ENCODE assay signal across 25 mouse cellular contexts in genomic region chr6:127757667-127758167, GRCm38 (mm10). TPM values are rescaled to one million over a fixed set of nuclear protein-coding genes. Genes with fewer than 3 reads are reported as not detected.
A peak's percentile ranks its signal among the peaks of the same experiment; 100 is the strongest.
DNase-seq lines count a peak whose midpoint lies in the region; ATAC-seq and TF ChIP-seq lines count a peak whose summit lies in the region.
"Had no signal": no experiment of that assay in that cellular context is flagged by ENCODE, and none has a peak within 500 bp of the region (broad histone marks: within the 10 kb centered on the region; RNA-seq: fewer than 3 reads in every experiment).

No protein-coding gene starts in this region.

- peak; percentile 35; the same call in 1 of the 2 replicates for ATAC-seq in hindbrain, embryonic 12.5 days (ENCODE audit: low FRiP score)
- no peak for ATAC-seq in hindbrain, postnatal 0 days
- ATAC-seq in neural tube, embryonic 11.5 days (ENCODE audit: insufficient read depth, low FRiP score, low TSS enrichment): no peak
- ATAC-seq in neural tube, embryonic 14.5 days (ENCODE audit: low read depth): peak; percentile 31; the same call in 1 of the 2 replicates
- ATAC-seq in liver, embryonic 11.5 days (replicated peaks; ENCODE audit: low FRiP score): no peak
- ATAC-seq: midbrain, embryonic 16.5 days had no signal

- H3K27me3 ChIP-seq in hindbrain, embryonic 12.5 days: no peaks in the 10 kb centered on the region
- no peaks in the 10 kb centered on the region for H3K27me3 ChIP-seq in hindbrain, postnatal 0 days (ENCODE audit: insufficient read depth, low read length)
- no peaks in the 10 kb centered on the region for H3K27me3 ChIP-seq in neural tube, embryonic 11.5 days (ENCODE audit: control insufficient read depth, insufficient read depth, low read length)
- no peaks in the 10 kb centered on the region for H3K27me3 ChIP-seq in neural tube, embryonic 14.5 days (ENCODE audit: control insufficient read depth, insufficient read depth, low read length)
- H3K27me3 ChIP-seq in liver, embryonic 11.5 days (replicated peaks; ENCODE audit: control insufficient read depth, insufficient read depth, low read length): no peaks in the 10 kb centered on the region; the same call in 1 of the 2 replicates
- 0 out of 2 replicates have a peak, but pooled peaks cover 4% of the 10 kb centered on the region for H3K27me3 ChIP-seq in limb, embryonic 10.5 days (ENCODE audit: low read depth, poor library complexity, severe bottlenecking)
- H3K27me3 ChIP-seq: liver, embryonic 13.5 days had no signal

- H3K9me3 ChIP-seq in hindbrain, embryonic 12.5 days (replicated peaks): no peaks in the 10 kb centered on the region
- H3K9me3 ChIP-seq in hindbrain, postnatal 0 days (ENCODE audit: low read length): no peaks in the 10 kb centered on the region
- no peaks in the 10 kb centered on the region for H3K9me3 ChIP-seq in neural tube, embryonic 11.5 days (ENCODE audit: control insufficient read depth, low read length)
- no peaks in the 10 kb centered on the region for H3K9me3 ChIP-seq in neural tube, embryonic 14.5 days (ENCODE audit: control insufficient read depth, low read length)
- H3K9me3 ChIP-seq in liver, embryonic 11.5 days (ENCODE audit: control insufficient read depth, low read length): no peaks in the 10 kb centered on the region
- no peaks in the 10 kb centered on the region for H3K9me3 ChIP-seq in limb, embryonic 10.5 days (replicated peaks)
- H3K9me3 ChIP-seq: embryonic facial prominence, embryonic 10.5 days; limb, embryonic 13.5 days; liver, embryonic 13.5 days had no signal

- no peaks in the 10 kb centered on the region for H3K36me3 ChIP-seq in hindbrain, embryonic 12.5 days
- H3K36me3 ChIP-seq in hindbrain, postnatal 0 days (ENCODE audit: insufficient read depth, low read length): no peaks in the 10 kb centered on the region
- H3K36me3 ChIP-seq in neural tube, embryonic 11.5 days (ENCODE audit: control insufficient read depth, insufficient read depth, low read length): no peaks in the 10 kb centered on the region
- no peaks in the 10 kb centered on the region for H3K36me3 ChIP-seq in neural tube, embryonic 14.5 days (ENCODE audit: control insufficient read depth, insufficient read depth, low read length)
- H3K36me3 ChIP-seq in liver, embryonic 11.5 days (ENCODE audit: control insufficient read depth, insufficient read depth, low read length): no peaks in the 10 kb centered on the region
- H3K36me3 ChIP-seq in limb, embryonic 10.5 days: no peaks in the 10 kb centered on the region
- H3K36me3 ChIP-seq: embryonic facial prominence, embryonic 10.5 days; limb, embryonic 13.5 days; liver, embryonic 13.5 days had no signal

- H3K9ac ChIP-seq in hindbrain, embryonic 12.5 days: no peak overlapping the region
- no peak overlapping the region for H3K9ac ChIP-seq in hindbrain, postnatal 0 days (replicated peaks; ENCODE audit: low read length)
- H3K9ac ChIP-seq in neural tube, embryonic 11.5 days (ENCODE audit: low read length): no peak overlapping the region
- no peak overlapping the region for H3K9ac ChIP-seq in neural tube, embryonic 14.5 days (replicated peaks; ENCODE audit: low read depth, low read length)
- no peak overlapping the region for H3K9ac ChIP-seq in liver, embryonic 11.5 days (ENCODE audit: low read depth, low read length)
- H3K9ac ChIP-seq: limb, embryonic 13.5 days; liver, embryonic 13.5 days had no signal

- 0 out of 2 replicates have a peak overlapping the region, but pooled peaks have one; percentile 24 for H3K27ac ChIP-seq in hindbrain, embryonic 12.5 days
- H3K27ac ChIP-seq in hindbrain, postnatal 0 days: no peak overlapping the region
- 0 out of 2 replicates have a peak overlapping the region, but pooled peaks have one; percentile 24 for H3K27ac ChIP-seq in neural tube, embryonic 11.5 days (ENCODE audit: low read depth, low read length)
- no peak overlapping the region for H3K27ac ChIP-seq in neural tube, embryonic 14.5 days (ENCODE audit: low read depth, low read length)
- H3K27ac ChIP-seq in liver, embryonic 11.5 days (ENCODE audit: low read depth, low read length): no peak overlapping the region
- no peak overlapping the region for H3K27ac ChIP-seq in limb, embryonic 10.5 days
- H3K27ac ChIP-seq: embryonic facial prominence, embryonic 10.5 days; heart, adult 2 months; limb, embryonic 13.5 days; liver, embryonic 13.5 days had no signal

- no peak for DNase-seq in hindbrain, postnatal 0 days (ENCODE audit: low spot score)
- DNase-seq in neural tube, embryonic 11.5 days (ENCODE audit: low spot score): no peak
- no peak for DNase-seq in neural tube, embryonic 10.5 days (ENCODE audit: extremely low spot score, low spot score)
- DNase-seq in liver, embryonic 11.5 days (ENCODE audit: low spot score): no peak
- no peak for DNase-seq in limb, embryonic 10.5 days (ENCODE audit: low spot score)
- DNase-seq: adrenal gland, postnatal 25 days; cerebellum, adult 11 months; cerebellum, postnatal 10 days; gastrocnemius, postnatal 36 days; heart, adult 2 months; kidney, adult 11 months; liver, embryonic 13.5 days; lung, adult 2 months; lung, postnatal 14 days; right cerebral cortex, postnatal 25 days; spleen, adult 18-20 months had no signal

- WGBS in hindbrain, embryonic 12.5 days: 83% methylated on average over 5 of the region's 5 CpGs
- WGBS in hindbrain, postnatal 0 days: 81% methylated on average over 5 of the region's 5 CpGs
- 68% methylated on average over 5 of the region's 5 CpGs for WGBS in neural tube, embryonic 11.5 days
- 63% methylated on average over 5 of the region's 5 CpGs for WGBS in neural tube, embryonic 14.5 days
- WGBS in liver, embryonic 11.5 days: 85% methylated on average over 5 of the region's 5 CpGs
- WGBS in limb, embryonic 10.5 days: 75% methylated on average over 5 of the region's 5 CpGs

- peaks cover 34% of the 10 kb centered on the region for H3K4me1 ChIP-seq in hindbrain, embryonic 12.5 days
- peaks cover 7% of the 10 kb centered on the region; the same call in 1 of the 2 replicates for H3K4me1 ChIP-seq in hindbrain, postnatal 0 days (ENCODE audit: insufficient read depth, low read length)
- peaks cover 12% of the 10 kb centered on the region for H3K4me1 ChIP-seq in neural tube, embryonic 11.5 days (ENCODE audit: control insufficient read depth, insufficient read depth, low read length)
- peaks cover 17% of the 10 kb centered on the region for H3K4me1 ChIP-seq in neural tube, embryonic 14.5 days (ENCODE audit: control insufficient read depth, insufficient read depth, low read length)
- H3K4me1 ChIP-seq in liver, embryonic 11.5 days (replicated peaks; ENCODE audit: control insufficient read depth, insufficient read depth, low read length): no peaks in the 10 kb centered on the region
- H3K4me1 ChIP-seq in limb, embryonic 10.5 days: peaks cover 8% of the 10 kb centered on the region
- H3K4me1 ChIP-seq: liver, embryonic 13.5 days had no signal

- H3K4me2 ChIP-seq in hindbrain, embryonic 12.5 days (replicated peaks): no peak overlapping the region
- H3K4me2 ChIP-seq in hindbrain, postnatal 0 days (ENCODE audit: low read depth, low read length): no peak overlapping the region
- no peak overlapping the region for H3K4me2 ChIP-seq in neural tube, embryonic 11.5 days (ENCODE audit: low read depth)
- H3K4me2 ChIP-seq in neural tube, embryonic 14.5 days (ENCODE audit: low read depth, low read length): no peak overlapping the region
- no peak overlapping the region for H3K4me2 ChIP-seq in liver, embryonic 11.5 days
- H3K4me2 ChIP-seq: limb, embryonic 13.5 days; liver, embryonic 13.5 days had no signal

- no peak overlapping the region for H3K4me3 ChIP-seq in hindbrain, embryonic 12.5 days
- no peak overlapping the region for H3K4me3 ChIP-seq in hindbrain, postnatal 0 days (ENCODE audit: low read length)
- no peak overlapping the region for H3K4me3 ChIP-seq in neural tube, embryonic 11.5 days (ENCODE audit: low read depth, low read length)
- no peak overlapping the region for H3K4me3 ChIP-seq in neural tube, embryonic 14.5 days (ENCODE audit: low read depth, low read length)
- H3K4me3 ChIP-seq in liver, embryonic 11.5 days (ENCODE audit: low read depth, low read length): no peak overlapping the region
- H3K4me3 ChIP-seq in limb, embryonic 10.5 days: no peak overlapping the region
- H3K4me3 ChIP-seq: embryonic facial prominence, embryonic 10.5 days; heart, adult 2 months; limb, embryonic 13.5 days; liver, embryonic 13.5 days had no signal

- TF ChIP-seq CTCF in hindbrain, postnatal 0 days (IDR thresholded peaks at IDR 0.05; ENCODE audit: low read depth): no peak

RNA-seq across cellular contexts. Expression of gene Prmt8, which starts 11.6 kb away (rescaled TPM):
- polyA plus RNA-seq in hindbrain, embryonic 12.5 days (2016; fragmentation: Nextera tagmentation; extraction: Ambion mirVana): 38.0 and 39.9 TPM in 2 replicates
- 24.9 and 28.7 TPM in 2 replicates for total RNA-seq in hindbrain, postnatal 0 days (2014; rRNA removed)
- 31.7 and 35.5 TPM in 2 replicates for polyA plus RNA-seq in hindbrain, postnatal 0 days (2015; fragmentation: Nextera tagmentation; extraction: Ambion mirVana)
- polyA plus RNA-seq in neural tube, embryonic 11.5 days (2014; fragmentation: Nextera tagmentation; extraction: Ambion mirVana): 31.7 and 34.6 TPM in 2 replicates
- polyA plus RNA-seq in neural tube, embryonic 14.5 days (2014; fragmentation: Nextera tagmentation; extraction: Ambion mirVana): 43.6 and 45.9 TPM in 2 replicates
- polyA plus RNA-seq in liver, embryonic 11.5 days (2014; fragmentation: Nextera tagmentation; extraction: Ambion mirVana): 0.10 and 0.18 TPM in 2 replicates
- not detected in 2 replicates for polyA plus RNA-seq in limb, embryonic 10.5 days (2016; fragmentation: Nextera tagmentation; extraction: Ambion mirVana)
- total RNA-seq: adrenal gland, postnatal 25 days; gastrocnemius, postnatal 36 days; heart, adult 2 months; heart, postnatal 25 days; megakaryocyte progenitor cell, adult 5-6 weeks had no signal
- polyA plus RNA-seq: heart, adult 2 months; kidney, embryonic 16.5 days; thymus, postnatal 0 days had no signal

Comparison
In these comparisons a context has a peak if more than half of its experiments do, and no peak if none do; other contexts are left out.
1. ATAC-seq: peak in hindbrain, embryonic 12.5 days (single experiment) and neural tube, embryonic 14.5 days (single experiment); none in hindbrain, postnatal 0 days (single experiment), neural tube, embryonic 11.5 days (single experiment) and liver, embryonic 11.5 days (single experiment).
2. H3K27ac ChIP-seq: peak in hindbrain, embryonic 12.5 days (single experiment) and neural tube, embryonic 11.5 days (single experiment); none in hindbrain, postnatal 0 days (single experiment), neural tube, embryonic 14.5 days (single experiment), liver, embryonic 11.5 days (single experiment) and limb, embryonic 10.5 days (single experiment).
3. RNA of gene Prmt8, which starts 11.6 kb away (polyA plus RNA-seq): 43.6 to 45.9 TPM in neural tube, embryonic 14.5 days, 38.0 to 39.9 TPM in hindbrain, embryonic 12.5 days, 31.7 to 35.5 TPM in hindbrain, postnatal 0 days and 31.7 to 34.6 TPM in neural tube, embryonic 11.5 days; 0.10 to 0.18 TPM in liver, embryonic 11.5 days and not detected in limb, embryonic 10.5 days; every median in the first group is over 10 times any median in the second.